Mouse (Mus musculus): ENCODE measurements at regions not wholly inside any gene's neighbourhood (a gene's known extent, or its start where the extent isn't known, plus 50 kb on each side); places are given as distances from the start of the nearest gene placed in this dataset.
"Not testable (repeated sequence)": the region's sequence is repeated elsewhere in the genome, so short reads cannot be mapped to it uniquely, and the experiment has no call there.

GRCm38 (mm10) chr11:16649599-16649998 is 102.4 kb upstream of the Egfr start:
- no peak for DNase-seq

- no peak for DNase-seq
Observed at GRCm38 (mm10) chr11:16663806-16664205, 88.2 kb upstream of the Egfr start.

- peak; percentile 2 for DNase-seq
Observed at GRCm38 (mm10) chr11:16669453-16670251, 82.4 kb upstream of the Egfr start.

GRCm38 (mm10) chr11:16670282-16670681 is 81.7 kb upstream of the Egfr start:
- DNase-seq = no peak

GRCm38 (mm10) chr11:16675951-16676350 is 76.1 kb upstream of the Egfr start:
- DNase-seq = not testable (repeated sequence)

GRCm38 (mm10) chr11:16683538-16683937 is 68.5 kb upstream of the Egfr start:
- no peak for DNase-seq

GRCm38 (mm10) chr11:16695596-16695995 is 56.4 kb upstream of the Egfr start:
- DNase-seq = no peak

- DNase-seq = no peak
Observed at GRCm38 (mm10) chr11:16696787-16697186, 55.2 kb upstream of the Egfr start.

GRCm38 (mm10) chr11:16701826-16702225 is 50.2 kb upstream of the Egfr start:
- DNase-seq = no peak
